Mouse (Mus musculus) CH12.LX (cell line): ENCODE results near the gene Phc3. TPM values are rescaled to one million over a fixed set of nuclear protein-coding genes. Genes with fewer than 3 reads are reported as not detected.

Source experiments
- DNase-seq: peaks from one replicate; pipeline ENCODE4 v3.0.0-alpha.2; 2013; ENCODE audit errors: extremely low read depth
- H3K27ac ChIP-seq: 2 replicates; pipeline ENCODE4 v1.5.1; 2012; ENCODE audit warnings: low read depth, mild to moderate bottlenecking, control low read depth, moderate library complexity; ENCODE audit not compliant: insufficient read depth
- H3K27me3 ChIP-seq: replicated peaks from 2 replicates; pipeline ENCODE3; 2012; ENCODE audit warnings: inconsistent platforms
- H3K36me3 ChIP-seq, 2 experiments: replicated peaks in 1 of 2; 2 replicates each; pipeline versions ENCODE3 to v1.6.1; 2012; ENCODE audit warnings: inconsistent platforms in 1 of 2, low read length in 1 of 2, mild to moderate bottlenecking in 1 of 2, mixed read lengths in 1 of 2, moderate library complexity in 1 of 2; ENCODE audit not compliant: control insufficient read depth in 1 of 2, insufficient read depth in 1 of 2
- H3K4me1 ChIP-seq, 2 experiments: 2 replicates each; pipeline ENCODE4 v1.6.1; 2012; ENCODE audit warnings: inconsistent platforms in 1 of 2, moderate library complexity in 1 of 2; ENCODE audit not compliant: insufficient read depth in 2 of 2, control insufficient read depth in 1 of 2
- H3K4me2 ChIP-seq: 2 replicates; pipeline ENCODE4 v1.6.1; 2012; ENCODE audit warnings: low read depth, mild to moderate bottlenecking, control low read depth; ENCODE audit not compliant: poor library complexity, insufficient read depth, severe bottlenecking
- H3K4me3 ChIP-seq, 3 experiments: fragments of 150-350 bp in 1 of 3; sonication (generic) in 1 of 3; replicated peaks in 1 of 3; 2 replicates each; pipeline versions ENCODE3 to v1.5.1; 2011 to 2012; ENCODE audit warnings: low read depth in 2 of 3, low read length in 2 of 3, mild to moderate bottlenecking in 2 of 3, moderate library complexity in 2 of 3, control low read depth in 1 of 3, improper control_type of control experiment in 1 of 3, inconsistent platforms in 1 of 3, mixed read lengths in 1 of 3; ENCODE audit not compliant: poor library complexity in 1 of 3
- H3K79me2 ChIP-seq: replicated peaks from 2 replicates; pipeline ENCODE4 v1.6.1; 2012; ENCODE audit warnings: mild to moderate bottlenecking, moderate library complexity; ENCODE audit not compliant: control insufficient read depth, poor library complexity, insufficient read depth, severe bottlenecking; ENCODE audit errors: extremely low read depth
- H3K9ac ChIP-seq: 2 replicates; pipeline ENCODE4 v1.6.1; 2012; ENCODE audit warnings: low read depth, mild to moderate bottlenecking, control low read depth, moderate library complexity; ENCODE audit not compliant: insufficient read depth
- H3K9me3 ChIP-seq: replicated peaks from 2 replicates; pipeline ENCODE3; 2012; ENCODE audit warnings: low read length, inconsistent platforms, mixed read lengths
- BHLHE40 ChIP-seq: IDR thresholded peaks from 2 replicates; pipeline ENCODE4 v1.6.1; 2011; ENCODE audit warnings: mild to moderate bottlenecking, low read depth, low read length, improper control_type of control experiment
- CHD1 ChIP-seq: IDR thresholded peaks from 2 replicates; pipeline ENCODE4 v1.6.1; 2012; ENCODE audit warnings: low read depth, low read length, improper control_type of control experiment, inconsistent platforms
- CHD2 ChIP-seq: IDR thresholded peaks from 2 replicates; pipeline ENCODE4 v1.6.1; 2011; ENCODE audit warnings: low read length, improper control_type of control experiment
- CTCF ChIP-seq, 2 experiments: IDR thresholded peaks in 1 of 2; conservative IDR thresholded peaks in 1 of 2; 2 replicates each; pipeline ENCODE4 v1.5.1; 2011 to 2012; ENCODE audit warnings: low read depth in 2 of 2, low read length in 2 of 2, improper control_type of control experiment in 1 of 2, inconsistent platforms in 1 of 2, mild to moderate bottlenecking in 1 of 2, moderate library complexity in 1 of 2
- E2F4 ChIP-seq: IDR thresholded peaks from 2 replicates; pipeline ENCODE4 v1.6.1; 2011; ENCODE audit warnings: low read depth, low read length, improper control_type of control experiment; ENCODE audit not compliant: insufficient replicate concordance
- ELF1 ChIP-seq: IDR thresholded peaks from 2 replicates; pipeline ENCODE4 v1.6.1; 2014; ENCODE audit warnings: low read depth, mild to moderate bottlenecking, inconsistent platforms, low read length, improper control_type of control experiment
- EP300 ChIP-seq: IDR thresholded peaks from 2 replicates; pipeline ENCODE4 v1.6.1; 2011; ENCODE audit warnings: low read length, improper control_type of control experiment
- ETS1 ChIP-seq: conservative IDR thresholded peaks from 2 replicates; pipeline ENCODE4 v1.6.1; 2012; ENCODE audit warnings: low read depth, mild to moderate bottlenecking, inconsistent platforms, low read length, improper control_type of control experiment, moderate library complexity
- HCFC1 ChIP-seq: IDR thresholded peaks from 2 replicates; pipeline ENCODE4 v1.6.1; 2012; ENCODE audit warnings: low read depth, mild to moderate bottlenecking, inconsistent platforms, low read length, improper control_type of control experiment
- JUN ChIP-seq: IDR thresholded peaks from 2 replicates; pipeline ENCODE4 v1.6.1; 2011; ENCODE audit warnings: low read depth, mild to moderate bottlenecking, low read length, improper control_type of control experiment, moderate library complexity; ENCODE audit not compliant: insufficient read depth
- MAFK ChIP-seq: IDR thresholded peaks from 2 replicates; pipeline ENCODE4 v1.6.1; 2011; ENCODE audit warnings: low read length, improper control_type of control experiment; ENCODE audit not compliant: insufficient replicate concordance
- MEF2A ChIP-seq: IDR thresholded peaks from 2 replicates; pipeline ENCODE4 v1.6.1; 2014; ENCODE audit warnings: low read depth, mild to moderate bottlenecking, inconsistent platforms, low read length, improper control_type of control experiment, borderline replicate concordance
- NELFE ChIP-seq: IDR thresholded peaks from 2 replicates; pipeline ENCODE4 v1.6.1; 2011; ENCODE audit warnings: low read depth, low read length, improper control_type of control experiment
- NRF1 ChIP-seq: IDR thresholded peaks from 2 replicates; pipeline ENCODE4 v1.6.1; 2014; ENCODE audit warnings: low read depth, mild to moderate bottlenecking, inconsistent platforms, low read length, improper control_type of control experiment, moderate library complexity
- POLR2A ChIP-seq: IDR thresholded peaks from 2 replicates; pipeline ENCODE4 v1.6.1; 2011; ENCODE audit warnings: low read depth, mild to moderate bottlenecking, improper control_type of control experiment, low read length
- RAD21 ChIP-seq: IDR thresholded peaks from 2 replicates; pipeline ENCODE4 v1.6.1; 2011; ENCODE audit warnings: low read depth, mild to moderate bottlenecking, low read length, improper control_type of control experiment, moderate library complexity
- SIN3A ChIP-seq: IDR thresholded peaks from 2 replicates; pipeline ENCODE4 v1.6.1; 2012; ENCODE audit warnings: low read length, improper control_type of control experiment, inconsistent platforms
- TCF12 ChIP-seq: IDR thresholded peaks from 2 replicates; pipeline ENCODE4 v1.6.1; 2014; ENCODE audit warnings: low read depth, mild to moderate bottlenecking, inconsistent platforms, low read length, improper control_type of control experiment
- UBTF ChIP-seq: IDR thresholded peaks from 2 replicates; pipeline ENCODE4 v1.6.1; 2012; ENCODE audit warnings: low read depth, mild to moderate bottlenecking, inconsistent platforms, low read length, improper control_type of control experiment, moderate library complexity
- ZKSCAN1 ChIP-seq: IDR thresholded peaks from 2 replicates; pipeline ENCODE4 v1.6.1; 2012; ENCODE audit warnings: low read depth, inconsistent platforms, low read length, improper control_type of control experiment, borderline replicate concordance
- ZMIZ1 ChIP-seq: IDR thresholded peaks from 2 replicates; pipeline ENCODE4 v1.6.1; 2012; ENCODE audit warnings: low read depth, mild to moderate bottlenecking, inconsistent platforms, low read length, improper control_type of control experiment
- ZNF384 ChIP-seq: IDR thresholded peaks from 2 replicates; pipeline ENCODE4 v1.6.1; 2012; ENCODE audit warnings: low read depth, low read length, improper control_type of control experiment, inconsistent platforms
- dilution Hi-C: fragments of 300-500 bp; cut with MboI; formaldehyde crosslinking; loops from 2 replicates; pipeline ENCODE4 v1.14.3; 2020; ENCODE audit warnings: low sequenced_read_pairs; ENCODE audit not compliant: extremely low pct_unique_long_range_greater_than_20kb, extremely low pct_ligation_motif_present
- in situ Hi-C: fragments of 300-500 bp; cut with MboI; formaldehyde crosslinking; loops from 3 replicates; pipeline ENCODE4 v1.14.3; 2019; ENCODE audit warnings: low sequenced_read_pairs, low pct_ligation_motif_present, low pct_unique_long_range_greater_than_20kb, mixed read lengths
- polyA plus RNA-seq: library from polyadenylated mRNA; unstranded; fragments of >175 nt; gene quantifications from 2 replicates; pipeline ENCODE4 v1.2.1, GENCODE M21; 2012; ENCODE audit warnings: low read depth; ENCODE audit not compliant: insufficient read length
- total RNA-seq, 2 experiments: library from RNA; depleted of rRNA; stranded (reverse); fragments of 300-350 nt in 1 of 2; fragments of >200 nt in 1 of 2; gene quantifications; 2 replicates each; pipeline ENCODE4 v1.2.3; 2012 to 2014

Phc3 gene
- total and polyA plus RNA-seq, 3 experiments, result 8.4 to 13.5 (median 8.8) TPM

DNA sequence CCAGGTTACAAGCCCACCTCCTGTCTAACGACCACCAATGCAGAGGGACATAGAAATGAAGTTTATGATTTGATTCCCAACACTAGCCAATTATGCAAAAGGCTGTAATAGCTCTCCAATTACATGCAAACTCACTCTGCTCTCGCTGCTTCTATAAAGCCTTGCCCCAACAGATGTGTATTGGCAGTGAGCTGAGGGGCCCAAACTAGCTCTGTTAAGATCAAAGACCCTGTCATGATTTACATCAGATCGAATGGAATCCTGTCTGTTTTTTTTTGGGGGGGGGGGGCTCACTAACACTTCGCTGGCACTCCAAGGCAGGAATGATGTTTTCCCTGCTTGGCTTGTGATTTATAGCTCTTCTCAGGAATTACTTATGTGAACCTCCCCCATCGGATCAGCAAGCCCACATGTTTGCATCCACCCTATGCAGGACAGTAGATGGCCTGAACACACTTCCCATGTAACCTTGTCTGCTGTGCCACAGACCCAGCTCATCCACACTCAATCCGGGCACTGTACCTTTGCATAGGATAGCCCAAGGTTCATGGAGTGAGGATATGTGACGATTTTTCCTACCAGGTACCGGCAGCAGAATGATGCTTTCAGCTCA, 13.8 kb upstream of the Phc3 start:
- Histone ChIP-seq H3K4me2 (no peak overlapping the region), H3K9ac (no peak overlapping the region), H3K36me3 (peaks cover 0 to 5% of the 10 kb centered on the region in 2 experiments), H3K27ac (no peak overlapping the region), H3K4me3 (no peak overlapping the region), H3K4me1 (peaks cover 3 to 7% of the 10 kb centered on the region in 2 experiments; a peak in 1 of 4 replicates), H3K27me3 (no peaks in the 10 kb centered on the region), H3K9me3 (no peaks in the 10 kb centered on the region), H3K79me2 (no peaks in the 10 kb centered on the region)
- in situ Hi-C loops (loop anchor here (25.0 kb wide), 1 partner anchor 396 kb away; the partner anchor contains the start of gene Actrt3), dilution Hi-C loops (no loop called here)
- DNase-seq, result no peak
- TF ChIP-seq RAD21 (no peak), BHLHE40 (no peak), NELFE (no peak), ZKSCAN1 (no peak)

DNA sequence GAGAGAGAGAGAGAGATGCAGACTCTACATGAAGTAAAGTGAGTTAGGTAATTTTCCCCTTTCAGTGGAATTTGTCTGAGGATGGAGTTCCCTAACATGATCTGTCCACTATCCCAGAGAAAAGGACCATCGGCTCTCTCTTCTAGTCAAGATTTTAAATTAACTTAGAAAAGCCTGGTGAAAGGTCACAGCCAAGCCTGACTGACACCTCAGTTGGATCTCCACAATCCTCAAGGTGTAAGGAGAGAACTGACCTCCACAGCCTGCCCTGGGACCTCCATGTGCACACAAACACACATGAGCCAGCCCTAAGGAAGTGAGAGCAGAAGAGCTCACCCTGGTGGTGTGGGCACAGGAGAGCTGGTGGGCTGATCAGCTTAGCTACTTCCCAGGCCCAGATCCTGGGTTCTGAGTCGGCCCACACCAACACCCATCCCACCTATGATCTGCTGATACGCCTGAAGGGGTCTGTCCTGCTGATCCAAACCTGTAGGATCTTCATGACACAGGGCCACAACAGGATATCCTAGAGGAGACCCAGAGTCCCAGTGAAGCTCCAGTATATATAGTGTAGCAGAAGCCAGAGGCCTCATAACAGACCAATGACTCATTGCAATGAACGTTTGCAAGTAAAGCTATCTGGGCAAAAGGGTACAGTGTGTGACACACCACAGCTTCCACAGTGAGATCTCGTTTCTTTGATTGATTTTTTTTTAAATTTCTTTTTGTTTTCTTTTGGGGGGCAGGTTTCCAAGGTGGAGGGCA, 12.6 kb upstream of the Phc3 start:
- DNase-seq, result no peak
- TF ChIP-seq CTCF (conservative IDR thresholded peaks at IDR 0.05 in 1 of 2, IDR thresholded peaks at IDR 0.05 in 1 of 2; ENCODE audit: low read depth in 2 of 2, low read length in 2 of 2), result peak in 1 of 2 experiments; percentile 13; a peak in 1 of 4 replicates
- no peak for TF ChIP-seq EP300
- TF ChIP-seq NRF1, result no peak
- TF ChIP-seq, all 38 proteins: peak for 1
- no peak overlapping the region for H3K4me2 ChIP-seq

DNA sequence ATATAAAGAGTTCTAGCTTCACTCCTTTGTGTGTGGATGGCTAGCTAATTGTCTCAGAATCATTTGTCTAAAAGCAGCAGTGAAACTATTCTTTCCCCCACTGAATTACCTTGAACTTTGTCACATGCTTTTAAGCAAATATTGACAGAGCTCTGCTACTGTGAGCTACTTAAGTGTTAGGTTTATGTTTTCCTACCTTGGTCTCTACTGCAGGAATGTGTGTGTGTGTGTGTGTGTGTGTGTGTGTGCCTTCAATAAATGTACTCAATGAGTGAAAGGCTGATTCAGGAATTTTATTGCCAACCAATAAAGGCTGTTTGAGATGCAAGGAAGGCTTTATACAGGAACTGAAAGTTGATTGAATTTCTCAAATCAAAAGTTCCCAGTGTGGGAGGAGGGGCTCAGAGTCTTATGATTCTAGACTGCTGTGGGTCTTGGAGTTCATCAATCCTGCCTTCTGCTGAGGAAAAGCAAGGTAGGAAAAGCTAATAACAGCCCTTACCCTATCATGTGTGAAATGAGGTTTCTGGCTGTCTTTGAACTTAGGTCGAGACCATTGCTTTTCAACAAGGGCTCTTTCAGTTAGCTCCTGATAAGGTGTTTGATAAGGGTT, 7.9 kb upstream of the Phc3 start:
- Histone ChIP-seq H3K4me1 (peaks cover 0 to 6% of the 10 kb centered on the region in 2 experiments; a peak in 2 of 4 replicates), H3K9ac (no peak overlapping the region), H3K4me3 (no peak overlapping the region), H3K36me3 (no peaks in the 10 kb centered on the region), H3K4me2 (no peak overlapping the region), H3K27me3 (no peaks in the 10 kb centered on the region), H3K27ac (no peak overlapping the region), H3K9me3 (no peaks in the 10 kb centered on the region), H3K79me2 (no peaks in the 10 kb centered on the region)
- dilution Hi-C loops, result no loop called here
- in situ Hi-C loops, result loop anchor here (25.0 kb wide), 1 partner anchor 390 kb away; the partner anchor contains the start of gene Actrt3
- no peak for DNase-seq
- no peak for TF ChIP-seq ZMIZ1
- no peak for TF ChIP-seq BHLHE40
- TF ChIP-seq MAFK, result no peak
- TF ChIP-seq CHD2, result no peak
- no peak for TF ChIP-seq SIN3A
- no peak for TF ChIP-seq POLR2A
- TF ChIP-seq CHD1, result no peak
- no peak for TF ChIP-seq ELF1
- no peak for TF ChIP-seq TCF12
- no peak for TF ChIP-seq UBTF
- TF ChIP-seq RAD21, result no peak
- TF ChIP-seq JUN, result no peak
- no peak for TF ChIP-seq MEF2A
- no peak for TF ChIP-seq NRF1
- no peak for TF ChIP-seq HCFC1
- TF ChIP-seq E2F4, result no peak
- no peak for TF ChIP-seq ZNF384
- no peak for TF ChIP-seq ETS1

More for the DNA sequence above, 12.6 kb upstream of the Phc3 start:
- Histone ChIP-seq H3K4me3 (no peak overlapping the region), H3K79me2 (no peaks in the 10 kb centered on the region), H3K9ac (no peak overlapping the region), H3K36me3 (peaks cover 0 to 5% of the 10 kb centered on the region in 2 experiments), H3K4me1 (peaks cover 0 to 6% of the 10 kb centered on the region in 2 experiments; a peak in 2 of 4 replicates), H3K27me3 (no peaks in the 10 kb centered on the region), H3K9me3 (no peaks in the 10 kb centered on the region), H3K27ac (no peak overlapping the region)
- in situ Hi-C loops, result loop anchor here (25.0 kb wide), 1 partner anchor 394 kb away; the partner anchor contains the start of gene Actrt3
- dilution Hi-C loops, result no loop called here
